23 mouse cellular contexts compared by ENCODE assay signal in the genomic region with DNA sequence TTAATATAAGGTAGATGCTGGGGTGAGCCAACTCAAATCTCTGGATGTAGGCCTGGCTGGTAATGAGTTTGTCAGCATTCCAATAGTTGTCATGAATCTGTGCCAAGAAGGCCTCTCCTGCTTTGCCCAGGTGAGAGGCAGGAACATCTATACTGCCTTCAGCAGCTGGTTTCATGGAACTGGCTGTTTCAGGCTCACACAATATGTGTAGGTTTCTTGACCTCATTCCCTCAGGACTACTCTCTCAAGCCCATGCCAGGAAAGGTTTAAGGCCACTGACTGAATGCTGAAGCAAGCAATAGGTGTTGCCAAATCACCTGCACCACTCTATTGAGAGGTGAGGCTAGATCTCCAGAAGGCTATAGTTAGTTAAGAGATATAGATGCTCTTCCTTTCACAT. TPM values are rescaled to one million over a fixed set of nuclear protein-coding genes. Genes with fewer than 3 reads are reported as not detected.
"Had no signal": no experiment of that assay in that cellular context is flagged by ENCODE, and none has a peak within 500 bp of the region (broad histone marks: within the 10 kb centered on the region; RNA-seq: fewer than 3 reads in every experiment).

No protein-coding gene starts in this region.

- H3K4me2 ChIP-seq: neural tube, embryonic 13.5 days; neural tube, embryonic 15.5 days; stomach, embryonic 15.5 days had no signal

- H3K4me1 ChIP-seq: neural tube, embryonic 13.5 days; neural tube, embryonic 15.5 days; stomach, embryonic 15.5 days had no signal

- H3K9ac ChIP-seq: neural tube, embryonic 13.5 days; neural tube, embryonic 15.5 days; stomach, embryonic 15.5 days had no signal

- H3K9me3 ChIP-seq: stomach, embryonic 15.5 days had no signal

- H3K36me3 ChIP-seq: neural tube, embryonic 13.5 days; neural tube, embryonic 15.5 days; stomach, embryonic 15.5 days had no signal

- H3K27me3 ChIP-seq: neural tube, embryonic 13.5 days; neural tube, embryonic 15.5 days; stomach, embryonic 15.5 days had no signal

- H3K4me3 ChIP-seq: neural tube, embryonic 13.5 days; neural tube, embryonic 15.5 days; stomach, embryonic 15.5 days had no signal

- H3K27ac ChIP-seq: neural tube, embryonic 13.5 days; neural tube, embryonic 15.5 days; stomach, embryonic 15.5 days; stomach, postnatal 0 days had no signal

- DNase-seq: retina, postnatal 1 day; right cerebral cortex, adult 18-20 months; right cerebral cortex, postnatal 14 days; right cerebral cortex, postnatal 25 days; right cerebral cortex, postnatal 4 days; spleen, adult 18-20 months; thymus, adult 18-20 months; thymus, adult 2 months; thymus, postnatal 14 days; thymus, postnatal 25 days; thymus, postnatal 36 days; thymus, postnatal 4 days had no signal

RNA-seq across cellular contexts. Expression of a gene that starts 18.1 kb away (rescaled TPM):
- total RNA-seq: neutrophil, adult 5-6 weeks had no signal
- polyA plus RNA-seq: neural tube, embryonic 13.5 days; neural tube, embryonic 14.5 days; neural tube, embryonic 15.5 days; small intestine, adult 2 months; spleen, adult 2 months; stomach, embryonic 14.5 days; stomach, embryonic 15.5 days; stomach, embryonic 16.5 days; stomach, postnatal 0 days; thymus, adult 2 months; urinary bladder, adult 2 months had no signal
